Mouse (Mus musculus) ES-E14 (cell line): ENCODE results near the gene Psma6. TPM values are rescaled to one million over a fixed set of nuclear protein-coding genes. Genes with fewer than 3 reads are reported as not detected.
A peak's percentile ranks its signal among the peaks of the same experiment; 100 is the strongest.
"Not testable (repeated sequence)": the region's sequence is repeated elsewhere in the genome, so short reads cannot be mapped to it uniquely, and the experiment has no call there.

Experiments
- DNase-seq: peaks from one replicate; pipeline ENCODE4 v3.0.0-alpha.2; 2013; ENCODE audit warnings: low read depth, low spot score
- H3K27ac ChIP-seq: 2 replicates; pipeline ENCODE4 v1.5.1; 2012; ENCODE audit warnings: low read depth, mild to moderate bottlenecking, low read length, moderate library complexity, mixed read lengths; ENCODE audit not compliant: poor library complexity, insufficient read depth, severe bottlenecking
- H3K36me3 ChIP-seq: 2 replicates; pipeline ENCODE4 v1.6.1; 2012; ENCODE audit warnings: mild to moderate bottlenecking, low read length, moderate library complexity, mixed read lengths; ENCODE audit not compliant: control insufficient read depth, poor library complexity, insufficient read depth, severe bottlenecking
- H3K4me1 ChIP-seq, 2 experiments: fragments of 150-350 bp in 1 of 2; sonication (generic) in 1 of 2; 2 replicates each; pipeline ENCODE4 v1.6.1; 2012; ENCODE audit warnings: low read length in 2 of 2, mild to moderate bottlenecking in 1 of 2, mixed read lengths in 1 of 2; ENCODE audit not compliant: control insufficient read depth in 2 of 2, insufficient read depth in 2 of 2, poor library complexity in 1 of 2
- H3K4me3 ChIP-seq, 2 experiments: fragments of 150-350 bp in 1 of 2; sonication (generic) in 1 of 2; 2 replicates each; pipeline ENCODE4 v1.5.1; 2012; ENCODE audit warnings: low read length in 2 of 2, low read depth in 1 of 2, mild to moderate bottlenecking in 1 of 2, mixed read lengths in 1 of 2; ENCODE audit not compliant: insufficient read depth in 1 of 2, poor library complexity in 1 of 2, severe bottlenecking in 1 of 2
- H3K9ac ChIP-seq: 2 replicates; pipeline ENCODE4 v1.6.1; 2012; ENCODE audit warnings: low read depth, mild to moderate bottlenecking, low read length, mixed read lengths; ENCODE audit not compliant: poor library complexity, insufficient read depth, severe bottlenecking
- H3K9me3 ChIP-seq: fragments of 150-350 bp; sonication (generic); 2 replicates; pipeline ENCODE4 v1.6.1; 2012; ENCODE audit warnings: low read depth, mild to moderate bottlenecking, low read length; ENCODE audit not compliant: control insufficient read depth, insufficient read depth
- CHD2 ChIP-seq: IDR thresholded peaks from 2 replicates; pipeline ENCODE4 v1.6.1; 2014; ENCODE audit warnings: mild to moderate bottlenecking, low read depth, low read length, inconsistent platforms
- HCFC1 ChIP-seq: IDR thresholded peaks from 2 replicates; pipeline ENCODE4 v1.6.1; 2012; ENCODE audit warnings: low read length, inconsistent platforms, borderline replicate concordance; ENCODE audit not compliant: insufficient read depth
- MAFK ChIP-seq: IDR thresholded peaks from 2 replicates; pipeline ENCODE4 v1.6.1; 2014; ENCODE audit warnings: mild to moderate bottlenecking, low read depth, low read length, inconsistent platforms; ENCODE audit not compliant: insufficient read depth
- ZC3H11A ChIP-seq: IDR thresholded peaks from 2 replicates; pipeline ENCODE4 v1.6.1; 2012; ENCODE audit warnings: low read depth, mild to moderate bottlenecking, inconsistent platforms, low read length, borderline replicate concordance
- ZNF384 ChIP-seq: IDR thresholded peaks from 2 replicates; pipeline ENCODE4 v1.6.1; 2012; ENCODE audit warnings: low read depth, low read length, inconsistent platforms
- in situ Hi-C, 2 experiments: fragments of 600-800 bp; cut with MboI; formaldehyde crosslinking; loops; one replicate each; pipeline ENCODE4 v1.15.1; 2025; ENCODE audit warnings: low sequenced_read_pairs in 2 of 2, inconsistent platforms in 1 of 2; ENCODE audit not compliant: unreplicated experiment in 2 of 2
- total RNA-seq: library from RNA; depleted of rRNA; stranded (reverse); fragments of 300-350 nt; gene quantifications from 2 replicates; pipeline ENCODE4 v1.2.3, GENCODE M21; 2012

The Psma6 gene
- total RNA-seq, 1 experiment: 215 TPM

DNA sequence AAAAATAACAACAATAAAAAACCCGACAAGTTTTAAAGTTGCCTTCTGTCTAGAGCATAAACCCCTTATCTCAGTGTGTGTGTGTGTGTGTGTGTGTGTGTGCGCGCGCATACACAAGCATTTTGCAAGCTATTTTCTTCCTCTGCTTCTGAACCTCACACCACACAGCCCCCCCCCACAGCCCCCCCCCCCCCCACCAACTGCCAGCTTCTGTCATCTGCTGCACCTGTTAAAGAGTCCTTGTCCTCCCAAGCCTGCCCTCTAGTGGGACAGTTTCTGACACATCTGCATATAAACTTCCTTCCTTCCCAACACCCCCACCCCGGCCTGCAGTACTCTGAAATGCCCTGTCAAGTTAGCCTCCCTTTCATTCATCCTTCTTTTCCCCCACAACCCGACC, 4.5 kb downstream of the Psma6 start:
- no peak overlapping the region for H3K4me3 ChIP-seq
- H3K36me3 ChIP-seq: no peaks in the 10 kb centered on the region
- no peak for DNase-seq
- H3K4me1 ChIP-seq: peaks cover 34 to 35% of the 10 kb centered on the region in 2 experiments
- H3K27ac ChIP-seq: no peak overlapping the region
- TF ChIP-seq CHD2 (no peak), MAFK (no peak), ZC3H11A (no peak)
- no peak overlapping the region for H3K9ac ChIP-seq
- in situ Hi-C loops: no loop called here
- no peaks in the 10 kb centered on the region for H3K9me3 ChIP-seq

DNA sequence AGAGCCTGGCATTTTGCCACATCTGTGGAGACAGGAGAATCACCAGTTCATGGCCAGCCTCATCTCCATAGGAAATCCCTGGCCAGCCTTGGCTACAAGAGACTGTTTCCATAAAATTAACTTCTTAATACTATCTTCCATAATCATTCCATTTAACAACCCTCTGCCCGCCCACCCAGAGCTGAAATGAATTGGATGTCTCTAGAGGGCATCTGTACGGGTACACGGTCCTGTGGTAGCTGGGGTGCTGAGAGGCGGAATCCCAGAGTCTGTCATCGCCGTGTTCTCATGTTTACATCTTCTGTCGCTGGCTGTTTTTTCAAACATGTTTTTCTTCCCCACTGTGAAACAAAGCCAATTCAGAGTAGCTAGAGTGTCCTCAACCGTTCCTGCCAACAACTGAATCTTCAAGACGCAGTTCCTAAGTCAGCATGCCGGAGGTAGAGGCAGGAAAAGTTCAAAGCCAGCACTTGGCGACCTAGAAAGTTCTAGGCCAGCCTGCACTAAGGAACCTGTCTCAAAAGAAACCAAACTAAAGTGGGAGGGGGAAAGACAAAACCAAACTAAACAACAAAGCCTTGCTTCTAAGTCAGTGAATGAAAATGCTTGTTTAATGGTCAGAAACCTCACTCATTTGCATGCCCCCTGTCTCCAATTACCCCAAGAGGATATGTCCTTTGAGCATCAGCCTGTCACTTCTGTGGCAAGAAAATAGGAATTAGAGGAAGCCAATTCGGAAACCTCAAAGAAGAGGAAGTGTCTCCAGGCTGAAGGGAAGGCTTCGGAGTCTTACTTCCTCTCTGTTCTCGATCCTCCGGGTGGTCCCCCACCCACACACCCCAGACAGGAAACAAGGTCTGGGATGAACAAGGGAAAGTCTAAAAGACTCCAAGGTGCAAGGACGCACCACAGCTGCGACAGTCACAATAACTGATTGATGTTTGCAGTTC, 5.4 kb downstream of the Psma6 start:
- TF ChIP-seq CHD2 (no peak), HCFC1 (no peak), MAFK (no peak)
- H3K36me3 ChIP-seq: no peaks in the 10 kb centered on the region
- peaks cover 30 to 33% of the 10 kb centered on the region in 2 experiments for H3K4me1 ChIP-seq
- in situ Hi-C loops: no loop called here
- H3K9ac ChIP-seq: no peak overlapping the region
- no peaks in the 10 kb centered on the region for H3K9me3 ChIP-seq
- H3K4me3 ChIP-seq: no peak overlapping the region
- H3K27ac ChIP-seq: no peak overlapping the region
- no peak for DNase-seq

DNA sequence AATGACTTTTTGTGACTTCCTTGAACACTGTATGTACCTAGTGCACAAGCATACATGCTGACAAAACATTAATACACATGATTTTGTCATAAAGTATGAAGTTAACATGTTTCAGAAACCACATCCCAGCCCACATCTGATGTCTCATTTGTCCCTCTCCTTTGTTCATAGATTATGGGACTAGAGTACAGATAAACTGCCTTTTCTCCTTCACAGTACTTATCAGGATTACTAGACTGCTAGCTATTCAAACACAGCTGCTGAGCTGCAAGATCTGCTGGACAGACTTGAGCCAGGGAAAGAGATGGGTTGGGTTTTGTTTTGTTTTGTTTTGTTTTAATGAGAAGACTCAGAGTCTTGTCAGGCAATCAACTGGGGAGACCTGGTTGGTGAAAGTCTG, 8.1 kb downstream of the Psma6 start:
- no peak for TF ChIP-seq CHD2
- TF ChIP-seq MAFK: no peak
- TF ChIP-seq ZNF384: no peak
- no peak for TF ChIP-seq HCFC1
- TF ChIP-seq ZC3H11A: no peak
- DNase-seq: no peak
- no peak overlapping the region for H3K9ac ChIP-seq
- H3K4me1 ChIP-seq: peaks cover 16 to 24% of the 10 kb centered on the region in 2 experiments
- H3K4me3 ChIP-seq: no peak overlapping the region
- H3K9me3 ChIP-seq: no peaks in the 10 kb centered on the region
- H3K36me3 ChIP-seq: no peaks in the 10 kb centered on the region
- in situ Hi-C loops: no loop called here
- H3K27ac ChIP-seq: no peak overlapping the region

DNA sequence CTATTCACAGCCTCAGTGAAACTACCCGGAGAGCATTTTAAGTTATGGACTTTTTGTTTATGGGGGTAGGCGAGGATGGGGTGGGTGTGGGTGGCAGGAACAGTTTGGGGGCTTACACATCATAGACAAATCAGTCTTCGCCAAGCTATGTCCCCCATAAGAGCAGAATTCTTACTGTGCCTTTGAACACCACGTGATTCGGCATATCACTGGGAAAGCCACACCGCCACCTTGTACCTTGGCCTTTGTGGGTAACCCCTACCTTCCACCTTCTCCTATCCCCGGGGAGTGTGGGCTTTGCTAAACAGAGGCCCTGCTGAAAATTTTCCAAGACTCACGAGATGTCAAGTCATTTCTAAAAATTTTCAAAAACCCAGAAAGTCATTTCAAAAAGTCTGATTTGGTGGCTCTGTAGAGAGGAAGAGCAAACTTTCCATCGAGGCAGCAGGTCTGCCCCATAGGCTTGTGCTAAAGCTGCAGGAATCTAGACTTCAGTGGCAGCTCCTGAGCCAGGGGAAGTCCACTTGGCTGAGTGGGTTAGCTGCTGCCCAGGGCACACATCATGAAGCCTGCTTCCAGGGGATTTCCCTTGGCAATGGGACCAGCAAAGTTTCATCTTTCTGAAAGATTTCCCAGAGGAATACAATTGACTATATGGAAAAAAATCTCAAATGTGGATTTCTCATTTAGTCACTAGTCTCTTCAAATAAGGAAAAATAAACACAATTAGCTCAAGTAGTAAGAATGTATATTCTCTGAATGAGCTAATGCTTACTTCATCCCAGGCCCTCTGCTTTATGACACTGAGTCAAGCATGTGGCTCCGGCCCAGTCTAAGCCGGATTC, 8.9 kb downstream of the Psma6 start:
- DNase-seq: no peak
- Histone ChIP-seq H3K27ac (no peak overlapping the region), H3K9me3 (no peaks in the 10 kb centered on the region), H3K36me3 (no peaks in the 10 kb centered on the region), H3K9ac (no peak overlapping the region), H3K4me1 (peaks cover 13 to 16% of the 10 kb centered on the region in 2 experiments), H3K4me3 (no peak overlapping the region)
- no peak for TF ChIP-seq CHD2
- no peak for TF ChIP-seq MAFK
- TF ChIP-seq HCFC1: no peak
- no peak for TF ChIP-seq ZNF384
- in situ Hi-C loops: no loop called here

DNA sequence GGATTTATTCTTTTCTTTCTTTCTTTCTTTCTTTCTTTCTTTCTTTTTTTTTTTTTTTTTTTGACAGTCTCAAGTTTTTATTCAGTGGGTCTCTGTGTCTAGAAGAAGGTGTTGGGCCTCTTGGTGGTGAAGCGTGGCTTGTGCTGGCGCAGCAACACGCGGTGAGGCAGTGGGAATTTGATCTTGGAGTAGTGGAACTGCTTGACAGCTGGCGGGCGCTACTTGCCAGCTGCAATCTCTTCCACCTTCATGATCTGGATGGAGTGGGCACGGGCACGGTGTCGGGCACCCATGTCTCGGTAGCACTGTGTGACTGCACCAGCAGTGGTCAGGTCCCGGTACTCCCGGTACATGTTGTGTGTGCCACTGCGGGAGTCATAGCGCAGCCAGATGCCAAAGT, 11.6 kb downstream of the Psma6 start:
- Histone ChIP-seq H3K4me3 (peak overlapping the region; percentile 39 to 41; a peak in 3 of 4 replicates), H3K9ac (peak overlapping the region; percentile 14; the same call in 1 of the 2 replicates)

More for the DNA sequence above, 11.6 kb downstream of the Psma6 start:
- H3K27ac ChIP-seq, in situ Hi-C loops, H3K4me1 ChIP-seq, H3K36me3 ChIP-seq, H3K9me3 ChIP-seq, DNase-seq: not testable (repeated sequence)
